Mouse (Mus musculus) heart, postnatal 0 days (tissue): ENCODE measurements around the gene Kctd10. TPM values are rescaled to one million over a fixed set of nuclear protein-coding genes. Genes with fewer than 3 reads are reported as not detected.

Experiments used
- ATAC-seq: fragments of 200-750 bp; cut with Nextera tagmentation; 2 replicates; pipeline ENCODE4 v1.8.0; 2017; ENCODE audit warnings: low read depth, moderate number of reproducible peaks, moderate library complexity; ENCODE audit not compliant: insufficient read depth
- DNase-seq: peaks from one replicate; pipeline ENCODE4 v3.0.0-alpha.2; 2016; ENCODE audit warnings: low spot score
- H3K27ac ChIP-seq: fragments of 300-500 bp; sonication (generic); 2 replicates; pipeline ENCODE4 v1.5.1; 2014; ENCODE audit warnings: low read depth, mild to moderate bottlenecking
- H3K27me3 ChIP-seq: fragments of 300-500 bp; sonication (generic); 2 replicates; pipeline ENCODE4 v1.6.1; 2014; ENCODE audit warnings: low read length, mixed read lengths; ENCODE audit not compliant: control insufficient read depth, insufficient read depth
- H3K36me3 ChIP-seq: fragments of 300-500 bp; sonication (generic); replicated peaks from 2 replicates; pipeline ENCODE4 v1.6.1; 2014; ENCODE audit warnings: low read length, mixed read lengths; ENCODE audit not compliant: control insufficient read depth, insufficient read depth
- H3K4me1 ChIP-seq: fragments of 300-500 bp; sonication (generic); 2 replicates; pipeline ENCODE4 v1.6.1; 2014; ENCODE audit warnings: antibody characterized with exemption; ENCODE audit not compliant: control insufficient read depth, insufficient read depth
- H3K4me2 ChIP-seq: fragments of 300-500 bp; sonication (generic); 2 replicates; pipeline ENCODE4 v1.6.1; 2014; ENCODE audit warnings: low read depth, mild to moderate bottlenecking, low read length, moderate library complexity
- H3K4me3 ChIP-seq: fragments of 300-500 bp; sonication (generic); 2 replicates; pipeline ENCODE4 v1.5.1; 2014; ENCODE audit warnings: low read depth, low read length
- H3K9ac ChIP-seq: fragments of 300-500 bp; sonication (generic); replicated peaks from 2 replicates; pipeline ENCODE4 v1.6.1; 2014; ENCODE audit warnings: low read depth, low read length, mixed read lengths
- H3K9me3 ChIP-seq: fragments of 300-500 bp; sonication (generic); replicated peaks from 2 replicates; pipeline ENCODE4 v1.6.1; 2016; ENCODE audit warnings: low read length; ENCODE audit not compliant: control insufficient read depth
- CTCF ChIP-seq: IDR thresholded peaks from 2 replicates; pipeline ENCODE4 v1.5.1; 2016; ENCODE audit warnings: antibody characterized with exemption, control low read depth, low read depth
- EP300 ChIP-seq: IDR thresholded peaks from 2 replicates; pipeline ENCODE4 v1.6.1; 2016; ENCODE audit warnings: antibody characterized with exemption, low read depth
- WGBS: fragments of 180-500 bp; shearing (Covaris S2); extraction: QIAGEN DNeasy Blood & Tissue Kit; methylation state at CpG from one replicate; pipeline ENCODE4 v1.1.7; 2014; 5-methylcytosine and 5-hydroxymethylcytosine counted together
- polyA plus RNA-seq: library from polyadenylated mRNA; unstranded; fragments of >200 nt; fragmentation: Nextera tagmentation; extraction: Ambion mirVana; gene quantifications from 2 replicates; pipeline ENCODE4 v1.2.1, GENCODE M21; 2015
- total RNA-seq: library from RNA; depleted of rRNA; stranded (reverse); fragments of >200 nt; gene quantifications from 2 replicates; pipeline ENCODE4 v1.2.3, GENCODE M21; 2014; ENCODE audit warnings: low replicate concordance

The Kctd10 gene
- total and polyA plus RNA-seq, 2 experiments from 2014 or later, result 64.2 to 83.4 TPM

DNA sequence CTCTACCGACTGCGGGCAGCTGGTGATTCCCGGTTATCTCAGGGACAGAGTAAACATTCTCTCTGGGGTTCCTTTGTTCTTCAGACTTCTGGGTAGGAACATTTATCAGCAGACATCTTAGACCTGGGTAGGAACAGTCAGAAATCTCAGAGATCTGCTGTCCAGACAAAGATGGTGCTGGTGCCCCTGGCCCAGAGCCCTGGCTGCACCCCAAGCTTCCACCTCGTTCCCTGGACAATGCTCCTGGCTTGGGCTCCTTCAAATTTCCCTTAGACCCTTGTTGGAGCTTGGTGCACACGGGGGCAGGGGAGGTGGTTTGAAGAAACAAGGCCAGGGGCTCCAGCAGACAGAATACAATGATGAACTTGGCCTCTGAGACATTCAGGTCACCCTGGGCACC is 42.3 kb upstream of the Kctd10 start:
- Histone ChIP-seq H3K27ac (no peak overlapping the region), H3K27me3 (no peaks in the 10 kb centered on the region; the same call in 1 of the 2 replicates), H3K4me3 (no peak overlapping the region), H3K36me3 (peaks cover 34% of the 10 kb centered on the region), H3K4me1 (no peaks in the 10 kb centered on the region), H3K9me3 (no peaks in the 10 kb centered on the region), H3K4me2 (no peak overlapping the region), H3K9ac (no peak overlapping the region)
- TF ChIP-seq EP300 (no peak), CTCF (no peak)
- DNase-seq (no peak), ATAC-seq (no peak)
- 16% methylated on average over 5 of the region's 5 CpGs for WGBS

DNA sequence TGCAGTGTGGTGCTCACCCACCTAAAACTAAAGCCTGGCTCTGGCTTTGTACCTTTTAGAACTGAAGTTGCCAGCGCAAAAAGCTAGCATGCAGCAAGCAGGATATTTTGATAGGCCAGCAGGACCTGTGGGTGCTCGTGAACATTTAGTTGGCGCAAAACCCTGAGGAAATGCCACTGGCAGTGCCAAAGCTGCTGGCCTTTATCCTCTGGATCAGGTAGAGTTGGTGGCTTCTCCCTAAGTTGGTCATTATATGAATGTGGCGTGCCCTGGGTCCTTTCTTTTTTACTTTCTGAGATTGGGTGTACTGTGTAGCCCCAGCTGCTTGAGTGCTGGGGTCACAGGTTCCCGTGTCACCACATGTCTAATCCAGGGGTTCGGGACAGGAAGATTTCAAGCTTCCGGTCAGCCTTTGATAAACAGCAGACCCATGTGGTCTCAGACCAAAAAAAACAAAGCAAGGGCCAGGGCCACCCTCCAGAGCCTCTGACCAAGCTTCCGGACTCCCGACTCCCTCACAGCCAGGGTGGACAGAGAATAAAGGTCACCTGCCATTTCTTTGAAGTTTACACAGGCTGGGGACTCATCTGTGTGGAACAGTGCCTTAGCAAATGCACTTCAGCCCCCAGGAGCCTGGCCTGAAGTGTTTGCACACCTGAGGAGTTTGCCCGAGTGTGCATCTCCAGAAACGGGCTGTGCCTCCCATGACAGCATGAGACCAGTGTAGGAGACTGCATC is 41.4 kb upstream of the Kctd10 start:
- ATAC-seq, result peak; percentile 9; the same call in 1 of the 2 replicates
- WGBS, result 56% methylated on average over 11 of the region's 11 CpGs

DNA sequence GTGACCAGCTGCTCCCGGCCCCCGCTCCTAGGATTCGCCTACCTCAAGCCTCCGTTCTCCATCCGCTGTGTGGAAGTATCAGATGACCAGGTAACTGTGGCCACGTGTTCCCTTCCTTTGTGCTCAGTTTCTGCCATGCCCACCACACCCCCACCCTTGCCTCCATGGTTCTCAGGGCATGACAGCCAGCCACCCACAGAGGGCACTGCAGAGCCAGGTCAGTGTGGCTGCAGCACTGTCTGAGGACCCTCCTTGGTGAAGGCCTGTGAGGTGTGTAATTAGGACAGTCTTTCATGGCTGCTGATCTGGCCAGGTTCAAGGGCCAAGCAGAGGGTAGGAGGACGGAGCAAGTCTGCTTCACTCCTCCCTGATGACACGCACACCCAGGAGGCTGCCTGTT is 38.2 kb upstream of the Kctd10 start:
- WGBS, result 88% methylated on average over 8 of the region's 8 CpGs
- H3K36me3 ChIP-seq, result peaks cover 73% of the 10 kb centered on the region
- H3K4me2 ChIP-seq, result no peak overlapping the region
- peak; percentile 39 for TF ChIP-seq CTCF
- no peak for TF ChIP-seq EP300
- no peaks in the 10 kb centered on the region for H3K9me3 ChIP-seq
- H3K27ac ChIP-seq, result no peak overlapping the region
- DNase-seq (no peak), ATAC-seq (no peak)
- H3K27me3 ChIP-seq, result no peaks in the 10 kb centered on the region; the same call in 1 of the 2 replicates
- H3K9ac ChIP-seq, result no peak overlapping the region
- no peak overlapping the region for H3K4me3 ChIP-seq
- no peaks in the 10 kb centered on the region for H3K4me1 ChIP-seq

More for the DNA sequence above, 41.4 kb upstream of the Kctd10 start:
- no peak for TF ChIP-seq EP300
- no peak for TF ChIP-seq CTCF
- H3K9me3 ChIP-seq, result no peaks in the 10 kb centered on the region
- no peak overlapping the region for H3K4me3 ChIP-seq
- peaks cover 42% of the 10 kb centered on the region for H3K36me3 ChIP-seq
- H3K4me1 ChIP-seq, result no peaks in the 10 kb centered on the region
- no peak overlapping the region for H3K27ac ChIP-seq
- H3K4me2 ChIP-seq, result no peak overlapping the region
- H3K9ac ChIP-seq, result no peak overlapping the region
- DNase-seq, result no peak
- H3K27me3 ChIP-seq, result no peaks in the 10 kb centered on the region; the same call in 1 of the 2 replicates

DNA sequence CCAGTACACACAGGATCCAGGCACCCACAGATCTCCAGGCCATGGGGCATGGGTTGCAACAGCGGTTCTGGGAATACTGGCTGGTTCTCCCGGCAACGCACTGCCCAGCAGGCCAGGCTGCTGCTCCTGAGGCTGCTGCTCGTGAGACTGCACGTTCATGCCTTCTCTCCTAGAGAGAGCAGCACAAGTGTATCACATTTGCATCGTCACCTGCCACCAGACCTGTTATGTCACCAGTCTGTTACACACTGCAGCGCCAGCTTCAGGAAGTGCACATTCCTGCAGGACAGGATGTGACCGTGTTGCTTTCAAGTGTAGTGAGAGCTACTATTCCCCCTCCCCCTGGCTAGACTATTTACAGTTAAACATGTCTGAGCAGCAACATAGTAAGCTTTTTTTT is 36.5 kb upstream of the Kctd10 start:
- peaks cover 90% of the 10 kb centered on the region for H3K36me3 ChIP-seq
- H3K9me3 ChIP-seq, result no peaks in the 10 kb centered on the region
- H3K4me1 ChIP-seq, result no peaks in the 10 kb centered on the region
- 54% methylated on average over 8 of the region's 8 CpGs for WGBS
- ATAC-seq (no peak), DNase-seq (no peak)
- no peak overlapping the region for H3K27ac ChIP-seq
- TF ChIP-seq EP300 (no peak), CTCF (no peak)
- 0 out of 2 replicates have a peak overlapping the region, but pooled peaks have one; percentile 15 for H3K9ac ChIP-seq
- no peak overlapping the region for H3K4me3 ChIP-seq
- no peak overlapping the region for H3K4me2 ChIP-seq
- no peaks in the 10 kb centered on the region for H3K27me3 ChIP-seq

DNA sequence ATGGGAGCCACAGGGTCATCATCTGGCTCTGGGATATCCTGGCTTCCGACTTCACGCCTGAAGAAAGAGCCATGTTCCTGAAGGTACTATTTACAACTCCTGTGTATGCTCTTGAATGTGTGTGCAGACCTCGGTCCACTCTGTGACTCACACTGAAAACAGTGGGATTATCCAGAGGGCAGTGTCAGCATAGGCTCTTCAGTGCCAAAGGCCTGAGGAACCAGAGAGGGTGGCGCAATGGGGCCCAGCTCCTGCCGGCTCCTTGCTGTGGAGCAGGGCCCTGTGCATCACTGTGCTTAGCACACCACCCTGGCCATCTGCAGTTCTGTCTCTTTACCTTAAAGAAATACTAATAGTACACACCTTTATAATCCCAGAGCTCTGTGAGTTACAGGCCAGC is 35.3 kb upstream of the Kctd10 start:
- WGBS, result 91% methylated on average over 5 of the region's 5 CpGs
- DNase-seq (no peak), ATAC-seq (no peak)
- no peak for TF ChIP-seq CTCF
- TF ChIP-seq EP300, result no peak
- Histone ChIP-seq H3K4me1 (no peaks in the 10 kb centered on the region), H3K36me3 (peaks cover 98% of the 10 kb centered on the region), H3K27me3 (no peaks in the 10 kb centered on the region), H3K4me3 (no peak overlapping the region), H3K9ac (no peak overlapping the region), H3K9me3 (no peaks in the 10 kb centered on the region), H3K4me2 (no peak overlapping the region), H3K27ac (no peak overlapping the region)
